Mouse (Mus musculus) layer of hippocampus, adult 18-20 months (tissue): ENCODE data around the gene Inpp5b. TPM values are rescaled to one million over a fixed set of nuclear protein-coding genes. Genes with fewer than 3 reads are reported as not detected.

Experiments
- DNase-seq, 2 experiments: peaks; one replicate each; pipeline ENCODE4 v3.0.0; 2022; ENCODE audit warnings: low spot score in 2 of 2
- total RNA-seq, 2 experiments: library from RNA; stranded (reverse); gene quantifications; 2 replicates each; pipeline ENCODE4 v1.2.3; 2021

The Inpp5b gene
- total RNA-seq, 2 experiments from 2014 or later: 42.9 to 47.1 TPM

DNA sequence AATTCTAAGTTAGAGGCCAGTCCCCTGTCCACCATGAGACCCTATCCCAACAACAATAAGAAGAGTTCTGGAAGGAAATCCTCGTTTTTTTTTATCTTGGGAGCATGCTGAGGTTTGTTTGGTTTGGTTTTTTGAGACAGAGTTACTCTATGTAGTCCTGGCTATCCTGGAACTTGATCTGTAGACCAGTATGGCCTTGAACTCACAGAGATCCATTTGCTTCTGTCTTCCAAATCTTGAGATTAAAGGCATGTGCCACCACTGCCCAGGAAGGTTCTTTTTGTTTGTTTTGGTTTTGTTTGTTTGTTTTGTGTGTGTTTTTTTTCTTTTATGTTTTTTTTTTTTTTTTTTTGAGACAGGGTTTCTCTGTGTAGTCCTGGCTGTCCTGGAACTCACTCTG is 19.6 kb downstream of the Inpp5b start:
- DNase-seq: no peak

- DNase-seq: no peak
These were observed 21.3 kb downstream of the Inpp5b start for GRCm38 (mm10) chr4:124762858-124763452.

DNA sequence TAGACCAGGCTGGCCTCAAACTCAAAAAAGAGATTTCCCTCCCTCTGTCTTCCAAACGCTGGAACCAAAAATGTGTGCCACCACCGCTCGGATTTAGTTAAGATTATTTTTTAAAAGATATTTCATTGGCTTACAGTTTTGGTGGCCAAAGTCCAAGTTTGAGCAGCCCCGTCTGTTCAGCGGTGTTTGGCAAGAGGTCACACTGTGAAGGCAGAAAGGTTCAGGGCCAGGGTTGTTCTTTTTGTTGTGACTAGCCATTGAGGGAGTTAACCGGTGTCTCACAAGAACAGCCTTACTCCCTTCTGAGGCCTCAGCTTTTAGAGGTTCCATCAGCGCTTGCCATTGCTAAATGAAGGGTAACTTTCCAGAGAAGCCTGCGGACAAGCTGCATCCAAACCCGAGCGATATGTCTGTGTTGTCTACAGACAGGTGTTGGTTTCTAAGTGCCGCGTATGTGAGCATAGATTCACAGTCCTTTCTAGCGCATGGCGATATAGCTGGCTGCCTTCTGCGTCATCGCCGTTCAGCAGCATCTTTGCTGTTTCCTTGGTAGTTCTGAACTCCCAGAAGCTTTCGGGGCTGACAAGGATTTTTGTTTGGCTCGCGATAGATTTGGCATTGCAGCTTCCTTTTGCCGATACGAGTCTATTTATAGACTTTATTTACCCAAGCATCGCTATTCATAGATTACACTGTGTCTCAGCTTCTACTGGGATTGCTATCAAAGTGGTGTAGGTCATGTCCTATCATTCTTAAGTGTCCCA is 24.3 kb downstream of the Inpp5b start:
- DNase-seq: peak in 1 of 2 experiments; percentile 41

DNA sequence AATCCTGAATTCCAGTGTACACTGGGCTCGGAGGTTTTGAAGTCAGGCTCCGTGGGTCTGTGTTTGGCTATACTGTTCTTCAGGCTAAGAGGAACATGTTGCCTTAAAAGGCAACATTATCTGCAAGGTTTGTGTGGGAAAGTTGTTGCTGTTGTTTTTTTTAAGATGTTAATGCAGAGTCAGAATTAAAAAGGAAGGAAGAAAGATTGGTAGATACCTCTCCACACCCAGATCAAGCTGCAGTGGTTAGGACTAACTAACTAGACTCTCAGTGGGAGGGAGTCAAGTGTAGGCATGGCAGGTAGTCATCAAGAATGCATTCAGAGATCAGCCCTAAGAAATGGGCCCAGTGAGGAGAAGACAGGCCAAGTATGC is 24.9 kb downstream of the Inpp5b start:
- DNase-seq: no peak

DNA sequence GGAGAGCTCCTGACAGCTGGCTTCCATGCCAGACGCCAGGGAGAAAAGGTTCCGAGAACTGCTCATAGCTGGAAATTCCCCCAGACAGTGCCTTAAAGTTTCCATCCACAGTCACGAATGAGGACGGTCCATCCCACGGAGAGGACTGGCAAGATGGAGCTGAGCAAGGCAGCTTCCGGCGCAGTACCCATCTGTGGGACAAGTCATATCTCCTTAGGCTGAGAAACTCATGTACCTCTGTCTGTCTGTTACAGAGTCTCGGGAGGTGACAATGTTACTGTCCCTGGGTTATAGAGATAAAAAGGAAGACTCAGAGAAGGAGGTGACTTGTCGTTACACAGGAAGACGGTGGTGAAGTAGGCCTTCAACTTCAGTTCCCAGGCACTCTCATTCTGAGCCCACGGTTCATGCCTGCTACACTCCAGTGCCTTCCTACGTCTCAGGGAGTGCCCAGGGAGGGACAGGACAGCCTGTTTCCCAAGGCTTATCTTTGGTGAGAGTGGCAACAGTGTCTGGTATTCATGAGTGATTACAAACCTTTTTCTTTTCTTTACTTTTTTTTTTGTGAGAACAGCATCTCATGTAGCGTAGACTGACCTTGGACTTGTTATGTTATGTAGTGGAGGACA is 27.4 kb downstream of the Inpp5b start:
- peak in 1 of 2 experiments; percentile 22 for DNase-seq

- peak; percentile 27 to 64 for DNase-seq
These were observed 29.0 kb downstream of the Inpp5b start for GRCm38 (mm10) chr4:124770624-124771023.

GRCm38 (mm10) chr4:124772125-124772524 is 30.5 kb downstream of the Inpp5b start:
- no peak for DNase-seq

GRCm38 (mm10) chr4:124773449-124773848 is 31.8 kb downstream of the Inpp5b start:
- DNase-seq: no peak

GRCm38 (mm10) chr4:124773995-124774394 is 32.3 kb downstream of the Inpp5b start:
- no peak for DNase-seq

DNA sequence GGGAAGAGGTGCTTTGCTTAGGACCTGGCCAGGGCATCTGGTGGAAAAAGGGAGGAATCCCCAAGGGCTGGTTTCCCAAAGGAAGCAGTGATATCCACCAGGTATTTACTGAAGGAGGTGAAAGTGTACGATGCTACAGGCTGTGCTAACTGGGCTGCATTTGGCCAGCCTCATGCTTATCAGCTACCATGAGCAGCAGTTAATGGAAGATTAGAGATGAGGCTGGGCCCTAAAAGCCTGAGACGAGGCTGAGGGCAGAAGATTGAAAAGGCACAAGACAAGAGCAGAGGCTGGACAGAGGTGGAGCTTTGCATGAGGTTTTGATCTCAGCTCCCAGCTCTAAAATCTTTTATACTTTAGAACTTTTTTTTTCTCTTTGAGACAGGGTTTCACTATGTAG is 32.8 kb downstream of the Inpp5b start:
- no peak for DNase-seq

DNA sequence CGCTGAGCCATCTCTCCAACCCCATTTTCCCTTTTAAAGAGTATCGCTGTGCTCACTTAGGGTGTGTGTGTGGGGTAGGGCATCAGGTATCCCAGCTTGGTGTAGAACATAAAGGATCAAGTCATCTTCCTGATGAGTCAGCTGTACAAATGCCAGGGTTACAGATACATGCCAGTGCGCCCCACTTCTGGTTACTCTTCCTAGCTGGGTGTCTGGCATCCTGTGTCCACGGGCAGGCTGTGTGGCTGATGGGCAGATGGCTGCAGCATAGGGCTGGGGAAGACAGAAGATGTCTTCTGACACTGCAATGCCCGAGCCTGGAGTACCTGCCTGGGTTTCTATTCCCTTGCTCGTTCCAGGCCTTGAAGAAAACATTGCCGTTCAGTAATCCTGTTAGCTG is 39.7 kb downstream of the Inpp5b start:
- no peak for DNase-seq

GRCm38 (mm10) chr4:124782395-124782794 is 40.7 kb downstream of the Inpp5b start:
- DNase-seq: no peak

DNA sequence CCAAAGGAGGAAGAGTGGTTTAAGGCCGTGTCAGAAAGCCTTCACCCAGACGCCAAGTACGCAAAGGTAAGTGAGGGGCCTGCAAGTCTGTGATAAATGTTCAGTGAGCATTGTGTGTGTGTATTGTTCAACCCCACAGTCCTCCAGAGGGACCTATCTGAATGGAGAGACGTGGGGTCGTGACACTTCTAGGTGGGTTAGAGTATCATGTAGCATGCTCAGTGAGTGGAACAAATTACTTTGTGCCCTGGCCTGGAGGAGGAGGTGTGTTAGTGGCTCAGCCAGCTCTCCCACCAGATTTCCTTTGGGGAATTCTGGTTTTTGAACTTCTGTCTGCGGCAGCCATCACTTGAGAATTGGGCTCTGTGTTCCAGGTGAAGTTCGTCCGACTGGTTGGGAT is 42.3 kb downstream of the Inpp5b start:
- no peak for DNase-seq

- no peak for DNase-seq
These were observed 48.4 kb downstream of the Inpp5b start for GRCm38 (mm10) chr4:124790013-124790412.

DNA sequence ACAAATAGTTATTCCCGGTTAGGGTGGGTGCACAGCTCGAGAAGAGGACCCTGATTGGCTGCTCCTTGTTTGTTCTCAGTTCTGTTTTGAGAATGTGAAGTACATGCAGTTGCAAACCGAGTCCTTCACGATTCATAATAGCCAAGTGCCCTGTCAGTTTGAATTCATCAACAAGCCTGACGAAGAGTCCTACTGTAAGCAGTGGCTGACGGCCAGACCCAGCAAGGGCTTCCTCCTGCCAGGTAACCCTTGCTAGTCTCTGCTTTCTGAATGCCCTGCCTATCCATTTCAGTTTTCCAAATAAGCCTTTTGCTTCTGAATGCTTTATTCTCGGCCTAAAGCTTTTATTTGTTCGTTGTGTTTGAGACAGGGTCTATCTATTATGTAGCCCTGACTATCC is 50.5 kb downstream of the Inpp5b start:
- DNase-seq: no peak

DNA sequence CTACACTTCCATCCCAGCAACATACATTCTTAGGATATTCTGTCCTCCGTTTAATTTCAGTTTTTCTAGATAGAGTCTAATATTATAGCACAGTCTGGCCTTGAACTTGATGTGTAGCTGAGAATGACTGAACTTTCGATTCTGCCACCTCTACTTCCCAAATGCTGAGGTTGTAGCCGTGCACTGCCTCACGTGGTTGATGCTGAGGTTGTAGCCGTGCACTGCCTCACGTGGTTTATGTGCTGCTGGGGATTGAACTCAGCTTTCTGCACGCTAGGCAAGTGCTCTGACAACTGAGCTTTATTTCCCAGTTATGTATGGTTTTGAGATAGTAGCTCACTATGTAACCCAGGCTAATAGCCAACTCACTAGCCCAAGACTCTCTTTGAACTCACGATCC is 54.5 kb downstream of the Inpp5b start:
- DNase-seq: no peak

DNA sequence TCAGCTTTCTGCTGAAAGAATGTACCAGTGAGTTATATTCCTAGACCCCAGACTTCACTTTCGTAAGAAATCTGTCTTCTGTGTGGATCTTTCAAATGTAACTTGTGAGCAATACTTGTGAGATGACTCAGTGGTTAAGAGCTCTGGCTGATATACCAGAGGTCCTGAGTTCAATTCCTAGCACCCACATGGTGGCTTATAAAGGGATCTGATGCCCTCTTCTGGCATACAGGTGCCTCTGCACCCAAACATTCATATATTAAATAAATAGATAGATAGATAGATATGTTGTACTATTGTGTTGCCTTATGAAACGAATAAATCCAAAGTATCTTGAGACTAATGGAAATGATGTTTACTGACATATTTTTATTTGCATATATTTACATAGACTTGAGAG is 55.3 kb downstream of the Inpp5b start:
- no peak for DNase-seq

DNA sequence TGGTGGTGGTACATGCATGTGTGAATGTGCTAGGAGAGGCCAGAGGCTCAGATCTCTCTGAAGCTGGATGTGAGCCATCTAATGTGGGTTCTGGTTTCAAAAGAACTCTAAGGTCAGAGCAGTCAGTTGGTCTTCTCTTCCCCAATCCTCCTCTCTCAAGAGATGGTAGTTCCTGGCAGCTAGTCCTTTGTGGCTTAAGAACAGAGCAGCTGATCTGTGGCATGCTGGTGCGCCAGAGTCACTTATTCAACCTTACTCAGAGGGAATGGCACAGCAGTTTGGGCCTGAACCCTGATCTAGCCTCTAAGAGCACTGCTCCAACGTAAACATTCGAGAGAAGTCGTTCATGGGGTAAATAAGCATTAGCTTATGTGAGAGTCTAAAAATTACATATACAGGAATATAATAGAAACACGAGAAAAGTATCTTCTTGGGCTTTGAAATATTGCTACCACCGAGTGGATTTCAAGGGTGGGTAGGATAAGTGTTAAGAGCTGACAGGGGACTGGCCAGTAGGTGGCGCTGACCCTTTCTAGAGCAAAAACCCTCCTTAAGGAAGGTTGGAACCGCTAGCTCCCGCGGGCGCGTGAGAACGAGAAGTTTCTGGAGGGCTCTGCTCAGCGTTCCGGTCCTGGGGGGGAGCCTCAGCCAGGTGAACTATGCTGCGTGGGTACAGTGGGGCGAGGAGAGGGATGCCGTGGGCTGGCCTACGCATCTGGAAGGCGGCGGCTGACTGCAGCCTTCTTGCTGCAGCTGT is 60.1 kb downstream of the Inpp5b start, which contains the start of gene Mtf1:
Gene Mtf1 (plus strand): TSS at position 553 of the 757 bp plus-strand sequence.
- peak; percentile 64 to 92 for DNase-seq

DNA sequence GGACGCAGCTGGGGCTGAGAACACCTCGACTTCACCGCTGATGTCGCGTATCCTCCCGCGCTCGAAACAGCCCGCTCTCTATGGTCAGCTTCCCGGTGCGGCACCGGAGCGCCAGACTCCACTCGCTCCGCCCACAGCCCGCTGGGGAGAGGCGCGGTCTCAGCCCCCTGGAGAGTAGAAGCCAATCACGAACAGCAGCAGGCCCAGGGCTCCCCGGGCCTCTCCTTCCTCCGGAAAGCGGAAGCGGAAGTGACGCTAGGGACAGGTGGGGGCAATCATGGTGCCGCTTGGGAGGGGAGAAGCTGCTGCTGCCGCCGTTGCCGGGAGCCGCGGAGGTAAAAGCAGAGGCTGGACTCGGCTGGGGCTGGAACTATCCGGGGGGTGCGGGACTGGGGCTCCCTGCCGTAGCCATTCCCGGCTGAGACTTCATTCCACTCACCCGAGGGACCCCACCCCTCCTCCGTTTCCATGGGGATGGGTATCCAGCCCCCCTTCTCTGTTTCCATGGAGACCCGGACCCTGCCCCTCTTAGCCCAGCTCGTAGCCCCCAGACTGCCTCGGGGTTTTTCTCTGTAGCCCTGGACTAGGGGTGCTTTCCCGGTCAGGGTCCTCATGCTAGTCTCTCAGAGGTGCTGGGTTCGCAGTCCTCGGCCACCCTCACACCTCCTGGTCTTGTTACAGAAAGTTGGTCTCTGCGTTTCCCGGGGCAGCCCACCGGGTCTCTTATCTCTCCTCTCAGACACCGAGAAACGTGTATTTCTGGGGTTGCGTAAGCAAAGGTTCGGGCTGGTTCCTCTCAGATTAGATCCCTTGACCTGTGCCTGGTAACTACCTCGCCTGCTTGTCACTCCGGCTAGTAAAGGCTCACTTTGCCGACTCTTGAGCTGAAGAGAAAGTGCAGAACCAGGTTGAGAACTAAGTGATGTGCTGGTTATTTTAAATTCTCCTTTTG is 60.9 kb downstream of the Inpp5b start:
- peak; percentile 95 to 96 for DNase-seq

- DNase-seq: no peak
These were observed 61.8 kb downstream of the Inpp5b start for GRCm38 (mm10) chr4:124803406-124803805.

- DNase-seq: no peak
These were observed 66.9 kb downstream of the Inpp5b start for GRCm38 (mm10) chr4:124808511-124808910.
